ENCODE assay signal across 10 mouse cellular contexts in the genomic region with DNA sequence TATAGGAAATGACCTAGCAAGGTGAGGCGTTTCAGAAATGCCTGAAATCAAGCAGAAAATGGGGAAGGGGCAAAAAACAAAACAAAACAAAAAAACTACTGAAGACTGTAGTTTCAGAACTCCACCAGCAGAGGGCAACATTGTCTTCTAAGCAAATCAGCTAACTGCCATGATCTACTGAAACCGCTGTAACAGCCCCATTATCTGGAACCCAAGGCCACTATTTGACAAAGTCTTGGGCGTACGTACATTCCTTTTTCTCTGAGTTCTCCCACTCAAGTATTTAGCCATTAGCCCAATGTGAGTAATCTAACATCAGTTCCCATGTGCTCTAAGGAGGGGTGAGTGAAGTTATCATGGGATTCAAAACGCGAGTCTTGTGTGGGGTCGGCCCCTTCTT. TPM values are rescaled to one million over a fixed set of nuclear protein-coding genes. Genes with fewer than 3 reads are reported as not detected.
DNase-seq lines count a peak whose midpoint lies in the region; ATAC-seq and TF ChIP-seq lines count a peak whose summit lies in the region.
"Had no signal": no experiment of that assay in that cellular context is flagged by ENCODE, and none has a peak within 500 bp of the region (broad histone marks: within the 10 kb centered on the region; RNA-seq: fewer than 3 reads in every experiment).

No protein-coding gene starts in this region.

- no peak overlapping the region for H3K4me3 ChIP-seq in heart, embryonic 10.5 days
- H3K4me3 ChIP-seq in MEL (ENCODE audit: control insufficient read depth in 1 of 2, insufficient read depth in 1 of 2, low read depth in 2 of 2, low read length in 2 of 2) = peak overlapping the region; percentile 12 to 37
- H3K4me3 ChIP-seq in cortical plate, adult 2 months (ENCODE audit: insufficient read depth, low read length) = no peak overlapping the region
- no peak overlapping the region for H3K4me3 ChIP-seq in limb, embryonic 11.5 days (ENCODE audit: low read depth, low read length)
- H3K4me3 ChIP-seq: limb, embryonic 13.5 days had no signal

- H3K4me1 ChIP-seq in heart, embryonic 10.5 days = no peaks in the 10 kb centered on the region
- H3K4me1 ChIP-seq in MEL (ENCODE audit: control insufficient read depth in 1 of 2, insufficient read depth in 2 of 2, low read length in 2 of 2) = no peaks in the 10 kb centered on the region; a peak in 1 of 4 replicates
- H3K4me1 ChIP-seq in cortical plate, adult 2 months (ENCODE audit: control insufficient read depth, insufficient read depth, low read length) = peaks cover 3% of the 10 kb centered on the region; the same call in 1 of the 2 replicates
- H3K4me1 ChIP-seq in limb, embryonic 11.5 days (ENCODE audit: control insufficient read depth, insufficient read depth, low read length) = no peaks in the 10 kb centered on the region
- H3K4me1 ChIP-seq: limb, embryonic 13.5 days had no signal

- DNase-seq in heart, adult 8-10 months (ENCODE audit: low spot score) = peak; percentile 33
- no peak for DNase-seq in heart, embryonic 10.5 days (ENCODE audit: low spot score)
- DNase-seq in 3T3-L1 (ENCODE audit: low read depth, low spot score) (peak; percentile 67), MEL (ENCODE audit: low read depth, low spot score) (peak; percentile 79)
- DNase-seq in limb, embryonic 11.5 days (ENCODE audit: low spot score) = peak; percentile 46
- DNase-seq in spleen, postnatal 10 days (ENCODE audit: low spot score in 2 of 2) = peak; percentile 16 to 41
- no peak for DNase-seq in ovary, adult 18-20 months (ENCODE audit: low spot score)

- H3K27me3 ChIP-seq in heart, embryonic 10.5 days (ENCODE audit: insufficient read depth, poor library complexity, severe bottlenecking) = no peaks in the 10 kb centered on the region
- no peaks in the 10 kb centered on the region for H3K27me3 ChIP-seq in MEL (ENCODE audit: control insufficient read depth in 1 of 2, insufficient read depth in 2 of 2, low read length in 2 of 2)
- H3K27me3 ChIP-seq in limb, embryonic 11.5 days (ENCODE audit: control insufficient read depth, insufficient read depth, low read length) = no peaks in the 10 kb centered on the region
- H3K27me3 ChIP-seq: limb, embryonic 13.5 days had no signal

- no peak overlapping the region for H3K4me2 ChIP-seq in limb, embryonic 11.5 days (ENCODE audit: low read depth, severe bottlenecking)
- H3K4me2 ChIP-seq: limb, embryonic 13.5 days had no signal

- H3K27ac ChIP-seq in heart, embryonic 10.5 days = no peak overlapping the region
- H3K27ac ChIP-seq in MEL (ENCODE audit: control insufficient read depth, low read depth, low read length) = no peak overlapping the region
- no peak overlapping the region for H3K27ac ChIP-seq in cortical plate, adult 2 months (ENCODE audit: insufficient read depth, low read length)
- H3K27ac ChIP-seq in limb, embryonic 11.5 days (replicated peaks; ENCODE audit: low read depth, low read length) = no peak overlapping the region
- H3K27ac ChIP-seq: limb, embryonic 13.5 days had no signal

- TF ChIP-seq POLR2A in MEL (IDR thresholded peaks at IDR 0.05; ENCODE audit: control insufficient read depth in 1 of 2, insufficient read depth in 1 of 2, low read depth in 1 of 2, low read length in 2 of 2, poor library complexity in 1 of 2) = no peak
- TF ChIP-seq POLR2A in cortical plate, adult 2 months (IDR thresholded peaks at IDR 0.05; ENCODE audit: extremely low read depth, insufficient read depth, low read length) = no peak

- ATAC-seq in limb, embryonic 11.5 days (ENCODE audit: insufficient number of reproducible peaks, low FRiP score, low TSS enrichment, low read depth) = no peak

- TF ChIP-seq RAD21 in MEL (IDR thresholded peaks at IDR 0.05; ENCODE audit: low read depth, low read length) = peak; percentile 94

- no peak for TF ChIP-seq EP300 in MEL (IDR thresholded peaks at IDR 0.05; ENCODE audit: low read depth in 1 of 2, low read length in 2 of 2)

- H3K9ac ChIP-seq in MEL (ENCODE audit: control insufficient read depth, low read depth, low read length, poor library complexity, severe bottlenecking) = peak overlapping the region; percentile 24; the same call in 1 of the 2 replicates
- no peak overlapping the region for H3K9ac ChIP-seq in limb, embryonic 11.5 days (ENCODE audit: low read length)
- H3K9ac ChIP-seq: limb, embryonic 13.5 days had no signal

- no peaks in the 10 kb centered on the region for H3K36me3 ChIP-seq in heart, embryonic 10.5 days
- H3K36me3 ChIP-seq in MEL (ENCODE audit: control insufficient read depth in 1 of 2, insufficient read depth in 2 of 2, low read length in 2 of 2) = no peaks in the 10 kb centered on the region
- no peaks in the 10 kb centered on the region for H3K36me3 ChIP-seq in limb, embryonic 11.5 days (ENCODE audit: control insufficient read depth, insufficient read depth, low read length)
- H3K36me3 ChIP-seq: limb, embryonic 13.5 days had no signal

- no peaks in the 10 kb centered on the region for H3K9me3 ChIP-seq in heart, embryonic 10.5 days
- H3K9me3 ChIP-seq in MEL (replicated peaks; ENCODE audit: insufficient read depth, low read length) = no peaks in the 10 kb centered on the region
- H3K9me3 ChIP-seq in limb, embryonic 11.5 days (ENCODE audit: control insufficient read depth, low read length) = no peaks in the 10 kb centered on the region
- H3K9me3 ChIP-seq: limb, embryonic 13.5 days had no signal

- no peaks in the 10 kb centered on the region for H3K79me2 ChIP-seq in MEL (ENCODE audit: control insufficient read depth, insufficient read depth, low read length, poor library complexity)

- TF ChIP-seq CTCF in MEL (IDR thresholded peaks at IDR 0.05 in 2 of 3, conservative IDR thresholded peaks at IDR 0.05 in 1 of 3; ENCODE audit: control insufficient read depth in 1 of 3, insufficient read depth in 1 of 3, low read depth in 2 of 3, low read length in 3 of 3, poor library complexity in 1 of 3, severe bottlenecking in 1 of 3) = peak; percentile 52 to 88 (median 84)
- TF ChIP-seq CTCF in cortical plate, adult 2 months (IDR thresholded peaks at IDR 0.05; ENCODE audit: extremely low read depth, insufficient read depth, low read length) = peak; percentile 54

- 57% methylated on average over 7 of the region's 7 CpGs for WGBS in heart, embryonic 10.5 days
- 64% methylated on average over 7 of the region's 7 CpGs for WGBS in limb, embryonic 11.5 days

TF ChIP-seq in MEL, 35 proteins besides CTCF, POLR2A, EP300 and RAD21:
- TF ChIP-seq SMC3 (IDR thresholded peaks at IDR 0.05; ENCODE audit: low read depth, low read length) (peak; percentile 94), ZC3H11A (IDR thresholded peaks at IDR 0.05; ENCODE audit: low read depth, low read length) (peak; percentile 95), ZNF384 (IDR thresholded peaks at IDR 0.05; ENCODE audit: low read depth, low read length) (peak; percentile 35; the same call in 1 of the 2 replicates), SIN3A (IDR thresholded peaks at IDR 0.05; ENCODE audit: low read length) (peak; percentile 43; the same call in 1 of the 2 replicates), NRF1 (IDR thresholded peaks at IDR 0.05; ENCODE audit: insufficient read depth, low read depth, low read length, poor library complexity, severe bottlenecking) (no peak), BHLHE40 (IDR thresholded peaks at IDR 0.05; ENCODE audit: borderline replicate concordance, low read depth, low read length) (0 out of 2 replicates have a peak, but pooled peaks have one; percentile 19), MYC (IDR thresholded peaks at IDR 0.05; ENCODE audit: low read depth, low read length) (0 out of 2 replicates have a peak, but pooled peaks have one; percentile 43), TAL1 (IDR thresholded peaks at IDR 0.05; ENCODE audit: low read length) (no peak), MYB (IDR thresholded peaks at IDR 0.05; ENCODE audit: low read depth, low read length) (0 out of 2 replicates have a peak, but pooled peaks have one; percentile 10)

RNA-seq across cellular contexts. Expression of gene Cxcr1, which starts 11.4 kb away (rescaled TPM):
- not detected for total RNA-seq in heart, adult 8-10 months (2022)
- polyA plus RNA-seq in heart, embryonic 10.5 days (2016; fragmentation: Nextera tagmentation; extraction: Ambion mirVana) = not detected in 2 replicates
- total RNA-seq in MEL (2012; rRNA removed) = not detected in 2 replicates
- not detected for polyA plus RNA-seq in MEL (2012; ENCODE audit: insufficient read depth in 1 of 2, insufficient read length in 2 of 2, low read depth in 1 of 2, low replicate concordance in 2 of 2, missing spikeins in 1 of 2)
- polyA plus RNA-seq in cortical plate, adult 2 months (2012; rRNA removed) = not detected in 2 replicates
- not detected in 2 replicates for polyA plus RNA-seq in limb, embryonic 11.5 days (2014; fragmentation: Nextera tagmentation; extraction: Ambion mirVana)
- polyA plus RNA-seq: limb, embryonic 13.5 days; stomach, embryonic 14.5 days had no signal

RNA-seq across cellular contexts. Expression of gene Arpc2, which starts 30.0 kb away (rescaled TPM):
- total RNA-seq in heart, adult 8-10 months (2022) = 100 to 1,000 TPM; 111 to 149 (median 137) TPM
- 470 and 475 TPM in 2 replicates for polyA plus RNA-seq in heart, embryonic 10.5 days (2016; fragmentation: Nextera tagmentation; extraction: Ambion mirVana)
- 141 and 166 TPM in 2 replicates for total RNA-seq in MEL (2012; rRNA removed)
- polyA plus RNA-seq in MEL (2012; ENCODE audit: insufficient read depth in 1 of 2, insufficient read length in 2 of 2, low read depth in 1 of 2, low replicate concordance in 2 of 2, missing spikeins in 1 of 2) = 100 to 1,000 TPM; 108 to 423 TPM
- 232 and 248 TPM in 2 replicates for polyA plus RNA-seq in cortical plate, adult 2 months (2012; rRNA removed)
- 314 and 323 TPM in 2 replicates for polyA plus RNA-seq in limb, embryonic 11.5 days (2014; fragmentation: Nextera tagmentation; extraction: Ambion mirVana)

RNA-seq across cellular contexts. Expression of gene Cxcr2, which starts 52.1 kb away (rescaled TPM):
- total RNA-seq in heart, adult 8-10 months (2022) = under 1 TPM in 2 of 4 experiments, not detected in 2; 0.23 to 0.44 TPM
- polyA plus RNA-seq in heart, embryonic 10.5 days (2016; fragmentation: Nextera tagmentation; extraction: Ambion mirVana) = 0.09 and 0.20 TPM in 2 replicates
- 0.92 and 1.7 TPM in 2 replicates for total RNA-seq in MEL (2012; rRNA removed)
- under 1 TPM in 1 of 2 experiments, not detected in 1; 0.11 TPM for polyA plus RNA-seq in MEL (2012; ENCODE audit: insufficient read depth in 1 of 2, insufficient read length in 2 of 2, low read depth in 1 of 2, low replicate concordance in 2 of 2, missing spikeins in 1 of 2)
- polyA plus RNA-seq in cortical plate, adult 2 months (2012; rRNA removed) = not detected in 2 replicates
- 0.08 and 0.14 TPM in 2 replicates for polyA plus RNA-seq in limb, embryonic 11.5 days (2014; fragmentation: Nextera tagmentation; extraction: Ambion mirVana)

Comparison
In these comparisons a context has a peak if more than half of its experiments do, and no peak if none do; other contexts are left out.
1. DNase-seq: peak in heart, adult 8-10 months (single experiment), 3T3-L1 (single experiment), MEL (single experiment), limb, embryonic 11.5 days (single experiment) and spleen, postnatal 10 days (2 of 2); none in heart, embryonic 10.5 days (single experiment) and ovary, adult 18-20 months (single experiment).
2. H3K4me3 ChIP-seq: peak in MEL (2 of 2); none in heart, embryonic 10.5 days (single experiment), cortical plate, adult 2 months (single experiment) and limb, embryonic 11.5 days (single experiment).